Mouse (Mus musculus) lung, postnatal 10 days (tissue): ENCODE measurements around the gene Ctcfl.
"Not testable (repeated sequence)": the region's sequence is repeated elsewhere in the genome, so short reads cannot be mapped to it uniquely, and the experiment has no call there.

Source experiments
- DNase-seq: peaks from one replicate; pipeline ENCODE4 v3.0.0; 2021

The Ctcfl gene

DNA sequence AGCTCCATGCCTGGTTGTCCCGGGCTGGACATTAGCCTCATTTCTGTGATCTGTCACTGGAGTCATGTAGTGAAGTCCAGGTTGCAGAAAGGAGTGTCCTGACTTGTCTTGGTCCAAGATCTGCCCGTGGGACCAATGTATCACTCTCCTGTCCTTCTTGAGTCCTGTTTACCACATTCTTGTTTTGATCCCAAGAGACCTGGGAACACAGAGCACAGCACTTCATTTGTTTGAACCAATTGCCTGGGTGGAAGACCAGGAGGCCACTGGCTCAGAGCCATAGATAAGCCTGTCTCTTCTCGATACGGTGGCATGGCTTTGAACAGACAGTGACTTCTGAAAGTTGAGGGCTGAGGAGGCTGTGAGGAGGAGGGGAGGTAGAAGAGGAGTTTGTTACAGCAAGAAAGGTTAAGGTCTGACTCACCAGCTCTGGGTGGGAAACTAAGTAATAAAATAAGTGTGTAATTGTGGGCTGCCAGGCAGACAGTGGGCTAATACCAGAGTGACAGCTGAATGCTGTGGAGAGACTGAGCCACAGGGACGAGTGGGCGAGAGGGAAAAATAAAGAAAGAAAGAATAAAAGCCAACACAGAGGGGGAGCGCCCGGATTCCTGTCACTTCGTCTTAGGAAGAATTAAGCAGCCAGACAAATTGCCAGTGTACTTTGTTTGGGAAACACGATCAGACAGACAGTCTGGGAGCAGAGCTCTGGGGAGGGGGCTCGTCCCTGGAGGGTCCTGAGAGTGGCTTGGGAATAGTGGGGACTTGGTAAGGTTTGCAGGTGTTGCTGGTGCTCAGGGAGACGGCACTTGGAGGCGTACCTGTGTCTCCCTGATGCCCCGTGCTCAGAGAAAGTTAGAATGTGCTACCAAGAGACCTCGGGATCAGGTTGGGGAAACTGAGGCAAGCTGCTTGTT is 19.3 kb upstream of the Ctcfl start:
- no peak for DNase-seq

DNA sequence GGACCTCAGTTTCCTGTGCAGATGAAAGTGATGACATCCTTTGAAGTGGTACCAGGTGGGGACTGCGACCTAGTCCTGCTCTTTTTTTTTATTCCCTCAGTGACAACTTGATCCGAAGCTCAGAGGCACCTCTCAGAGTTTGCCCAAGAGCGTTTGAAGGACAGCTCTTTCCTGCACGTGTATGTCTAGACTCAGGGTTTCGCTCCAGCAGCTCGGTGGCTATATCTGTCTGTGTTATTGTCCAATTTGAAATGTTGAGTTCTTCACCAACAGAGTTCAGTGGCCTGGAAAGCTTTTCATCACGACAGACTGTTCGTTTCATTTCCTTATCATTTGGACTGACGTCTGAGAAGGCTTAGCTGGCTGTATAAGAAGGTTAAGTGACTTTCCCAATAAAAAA is 15.4 kb upstream of the Ctcfl start:
- DNase-seq = no peak

DNA sequence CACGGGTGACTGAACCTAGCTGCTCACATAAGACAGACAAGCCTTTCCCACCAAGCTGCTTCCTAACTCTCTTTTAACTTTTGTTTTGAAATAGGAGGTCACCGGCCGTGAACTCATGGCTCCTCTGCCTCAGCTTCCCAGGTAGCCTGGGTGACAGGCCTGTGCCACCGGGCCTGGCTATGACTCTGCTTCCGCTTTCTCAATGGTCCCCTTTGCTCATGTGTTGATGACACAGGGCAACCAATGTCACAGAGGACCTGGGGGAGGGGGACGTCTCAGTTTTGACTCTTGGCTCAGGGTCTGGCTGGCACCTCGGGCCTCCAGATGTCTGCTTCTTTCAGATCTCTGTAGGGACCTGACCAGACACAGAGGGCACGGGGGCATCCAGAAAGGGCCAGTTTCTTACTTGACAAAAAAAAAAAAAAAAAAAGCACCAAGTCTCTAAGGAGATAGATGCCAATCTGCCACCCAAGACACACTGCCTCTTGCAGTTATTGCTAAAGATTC is 13.5 kb upstream of the Ctcfl start:
- DNase-seq = no peak

DNA sequence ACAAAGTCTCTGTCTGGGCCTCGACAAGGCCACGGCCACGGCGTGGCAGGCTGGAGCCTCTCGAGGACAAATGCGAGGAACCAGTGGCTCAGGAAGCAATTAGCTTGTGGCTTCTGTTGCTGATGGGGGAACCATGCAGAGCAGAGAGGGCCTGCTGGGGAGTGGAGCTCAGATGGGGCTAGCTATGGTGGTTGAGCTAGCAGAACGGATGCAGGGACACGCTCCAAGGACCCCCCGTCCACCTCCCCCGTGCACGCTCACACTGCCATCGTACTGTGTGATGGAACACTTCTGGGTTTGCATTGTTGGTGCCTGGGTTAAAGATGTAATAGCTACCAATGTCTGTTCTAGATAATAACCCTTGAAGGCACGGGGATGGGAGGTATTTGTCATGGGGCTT is 12.9 kb upstream of the Ctcfl start:
- no peak for DNase-seq

DNA sequence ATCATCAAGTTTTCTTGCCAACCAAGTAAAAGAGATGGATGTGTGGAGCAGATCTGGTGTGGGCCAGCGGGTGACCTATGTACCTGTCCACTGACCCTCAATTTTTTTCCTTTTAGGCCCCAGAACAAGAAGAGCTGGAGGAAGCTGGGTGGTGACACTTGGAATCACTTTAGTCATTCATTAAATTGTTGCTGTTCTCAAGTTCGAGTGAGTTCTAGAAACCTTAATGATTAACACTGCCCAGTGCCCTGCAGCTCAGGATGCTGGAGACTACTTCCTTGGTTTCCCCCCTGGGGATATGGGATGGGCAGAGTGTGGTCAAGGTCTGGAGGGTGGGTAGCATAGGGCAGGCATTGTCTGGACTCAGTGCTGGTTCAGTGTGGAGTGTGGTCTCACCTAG is 9.8 kb upstream of the Ctcfl start:
- DNase-seq = no peak

DNA sequence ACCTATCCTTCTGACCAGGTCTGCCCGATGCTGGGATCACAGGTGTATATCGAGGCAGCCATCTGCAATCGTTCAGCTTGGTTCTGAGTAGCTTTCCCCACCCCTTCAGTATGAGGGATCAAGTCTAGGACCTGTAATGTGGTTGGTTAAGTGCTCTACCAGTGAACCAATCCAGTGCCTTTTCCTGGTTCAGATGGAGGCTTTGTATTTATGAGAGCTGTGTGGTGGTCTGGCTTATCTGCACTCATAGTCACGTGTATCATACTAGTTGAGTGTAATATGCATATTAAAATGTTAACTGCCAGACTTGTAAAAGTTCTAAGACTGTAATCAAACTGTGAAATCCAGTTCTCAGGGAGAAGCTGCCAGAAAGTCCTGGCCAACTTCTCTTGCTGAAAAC is 7.1 kb upstream of the Ctcfl start:
- no peak for DNase-seq

DNA sequence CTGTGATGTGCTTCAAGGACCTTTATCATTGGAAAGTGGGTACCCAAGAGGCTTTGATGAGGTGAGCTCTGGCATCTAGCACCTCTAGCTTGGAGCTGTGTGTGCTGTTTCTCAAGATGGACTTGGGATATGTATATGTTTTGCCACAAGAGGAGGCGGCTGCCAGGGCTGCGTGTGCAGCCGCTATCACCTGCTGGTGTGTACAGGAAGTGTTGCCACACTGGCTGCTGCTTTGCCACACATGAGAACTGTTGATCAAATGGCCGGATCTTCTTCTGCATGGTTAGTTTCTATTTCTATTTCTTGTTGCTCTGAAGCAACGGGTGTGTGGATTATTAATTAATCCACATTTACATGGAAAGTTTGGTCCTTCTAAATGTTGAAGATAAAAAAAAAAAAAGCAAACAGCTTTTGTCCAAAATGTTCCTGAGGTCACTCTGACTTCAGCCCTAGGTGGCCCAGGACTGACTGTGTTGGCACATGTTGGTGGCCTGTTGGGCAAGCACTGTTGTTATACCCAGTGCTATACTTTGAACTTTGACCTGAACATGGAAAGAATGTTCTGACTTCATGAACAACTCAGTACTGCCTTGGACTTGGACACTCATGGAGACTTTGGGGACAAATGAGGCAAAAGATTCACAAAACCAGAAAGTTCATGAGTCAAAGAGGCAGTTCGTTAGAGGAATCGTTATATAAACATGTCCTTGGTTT is 4.9 kb upstream of the Ctcfl start:
- no peak for DNase-seq

DNA sequence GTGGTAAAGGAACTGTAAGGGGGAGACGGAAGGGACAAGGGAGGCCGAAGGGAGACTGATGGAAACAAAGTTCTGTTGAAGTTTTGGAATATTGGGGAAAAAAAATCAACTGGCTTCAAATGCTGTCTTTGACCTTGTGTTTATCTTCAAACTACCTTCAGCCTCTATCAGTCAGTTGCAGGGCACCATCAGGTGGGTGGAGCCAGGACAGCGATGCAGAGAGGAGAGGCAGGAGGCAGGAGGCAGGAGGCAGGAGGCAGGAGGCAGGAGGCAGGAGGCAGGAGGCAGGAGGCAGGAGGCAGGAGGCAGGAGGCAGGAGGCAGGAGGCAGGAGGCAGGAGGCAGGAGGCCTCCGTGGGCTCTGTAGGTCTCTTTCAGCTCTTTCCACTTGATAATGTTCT is 792 bp upstream of the Ctcfl start:
- not testable (repeated sequence) for DNase-seq

DNA sequence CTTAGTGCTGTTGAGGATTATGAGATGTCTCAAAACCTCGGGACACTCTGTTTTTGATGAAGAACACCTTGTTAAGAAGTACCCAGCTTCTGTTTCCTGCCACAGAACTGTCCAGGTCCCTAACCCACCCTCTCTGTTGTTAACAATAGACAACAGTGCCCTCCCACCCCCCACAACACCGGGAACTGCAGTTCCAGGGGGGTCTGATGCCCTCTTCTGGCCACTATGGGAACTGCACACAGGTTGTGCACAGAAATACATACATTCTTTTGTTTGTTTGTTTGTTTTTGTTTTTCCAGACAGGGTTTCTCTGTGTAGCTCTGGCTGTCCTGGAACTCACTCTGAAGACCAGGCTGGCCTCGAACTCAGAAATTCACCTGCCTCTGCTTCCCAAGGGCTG is 5.5 kb downstream of the Ctcfl start:
- not testable (repeated sequence) for DNase-seq

DNA sequence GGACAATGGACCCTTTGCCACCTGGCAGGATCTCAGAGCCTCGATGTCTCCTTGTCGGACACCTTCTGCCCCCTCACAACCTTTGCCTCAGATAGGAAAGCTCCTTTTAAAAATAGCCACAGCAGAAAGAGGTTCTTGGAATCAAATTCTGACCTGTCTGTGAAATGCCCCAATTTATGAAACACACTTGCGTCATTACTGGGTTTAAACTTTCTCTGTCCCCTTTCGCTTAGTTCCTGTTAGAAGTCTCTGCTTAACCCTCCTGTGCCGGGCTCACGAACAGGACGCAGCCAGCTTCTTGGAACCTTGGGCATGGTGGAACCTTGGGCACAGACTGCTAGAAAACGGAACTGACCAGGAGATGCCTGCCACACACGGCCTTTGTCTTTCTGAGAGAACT is 8.8 kb downstream of the Ctcfl start:
- DNase-seq = no peak

DNA sequence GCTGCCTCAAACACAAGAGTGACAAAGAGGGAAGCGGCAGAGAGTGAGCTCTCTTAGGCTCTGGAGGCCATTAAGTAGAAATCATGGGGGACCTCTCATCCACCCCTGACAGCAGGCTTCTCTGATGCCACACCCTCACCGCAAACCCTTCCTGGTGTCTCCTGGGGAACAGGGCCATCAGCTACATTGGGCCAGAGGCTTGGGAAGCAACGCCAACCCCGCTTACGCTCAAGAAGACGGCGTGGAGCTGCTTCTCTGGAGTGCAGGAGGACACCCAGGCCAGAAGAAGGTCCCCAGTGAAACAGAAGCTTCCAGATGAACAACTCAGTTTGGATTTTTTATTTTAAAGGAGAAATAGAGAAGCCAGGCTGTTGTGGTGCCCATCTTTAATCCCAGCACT is 9.8 kb downstream of the Ctcfl start:
- no peak for DNase-seq

DNA sequence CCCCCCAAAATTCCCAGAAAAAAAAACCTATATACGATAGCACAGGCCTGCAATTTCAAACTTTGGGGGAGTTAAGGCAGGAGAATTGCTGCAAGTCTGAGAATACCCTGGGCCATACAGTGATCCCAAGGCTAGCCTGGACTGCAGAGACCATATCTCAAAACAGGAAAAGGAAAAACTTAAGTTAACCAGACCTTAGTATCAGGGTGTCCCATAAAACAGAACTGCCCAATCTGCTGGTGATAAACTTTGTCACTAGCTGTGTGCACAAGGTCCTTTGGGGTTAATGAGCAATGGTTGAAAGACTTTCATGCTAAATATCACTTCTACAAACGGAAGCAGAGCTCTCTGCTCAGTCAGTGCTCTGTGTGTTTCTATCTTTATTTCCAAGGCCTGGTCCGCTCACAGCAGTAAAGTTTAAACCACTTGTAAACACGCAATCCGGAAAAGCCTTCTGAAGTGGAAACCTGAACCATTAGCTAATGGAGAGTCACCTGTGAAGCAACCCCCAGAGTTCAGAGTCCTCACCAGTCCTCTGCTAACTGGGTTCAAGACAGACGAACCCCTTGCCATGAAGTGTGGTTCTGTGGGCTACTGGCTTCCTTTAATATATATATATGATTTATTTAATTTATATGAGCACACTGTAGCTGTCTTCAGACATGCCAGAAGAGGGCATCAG is 10.7 kb downstream of the Ctcfl start:
- DNase-seq = no peak

DNA sequence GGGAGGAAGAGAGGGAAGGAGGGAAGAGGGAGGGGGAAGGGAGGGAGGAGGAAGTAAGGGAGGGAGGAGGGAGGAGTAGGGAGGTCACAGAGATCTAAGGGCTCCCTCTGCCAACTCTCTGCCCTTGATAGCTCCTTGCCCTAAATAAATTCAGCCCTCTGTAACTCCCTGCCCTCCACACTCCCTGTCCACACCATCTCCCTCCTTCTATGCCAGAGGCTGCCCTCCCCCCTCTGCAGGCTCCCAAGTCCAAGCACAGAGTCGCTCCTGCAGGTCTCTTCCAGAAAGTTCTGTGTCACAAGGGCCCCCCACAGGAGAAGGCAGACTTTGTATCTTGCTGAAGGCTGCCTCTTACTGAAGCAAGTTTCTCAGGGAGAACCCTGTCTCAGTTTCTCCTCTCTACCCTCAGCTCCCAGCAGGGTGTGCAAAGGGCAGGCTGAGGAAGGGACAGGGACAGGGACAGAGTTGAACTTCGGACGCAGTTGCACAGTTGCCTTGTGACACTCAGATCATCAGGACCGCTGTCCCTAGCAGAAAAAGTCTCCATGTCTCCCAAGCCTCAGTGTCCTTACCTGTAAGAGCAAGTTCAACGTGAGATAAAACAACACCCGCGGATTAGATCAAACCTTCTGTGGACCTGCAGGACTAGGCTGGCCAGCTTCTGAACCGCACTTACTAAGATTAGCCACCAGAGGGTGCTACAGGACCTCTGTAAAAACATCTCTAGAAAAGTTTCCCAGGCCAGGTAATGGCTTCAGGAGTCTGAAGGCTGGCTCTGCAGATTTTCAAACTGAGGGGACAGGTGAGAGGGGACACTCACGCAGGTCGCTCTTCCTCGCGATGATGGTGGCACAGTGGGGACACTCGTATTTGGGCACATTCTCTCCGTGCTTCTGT is 12.2 kb downstream of the Ctcfl start:
- peak; percentile 71 for DNase-seq

DNA sequence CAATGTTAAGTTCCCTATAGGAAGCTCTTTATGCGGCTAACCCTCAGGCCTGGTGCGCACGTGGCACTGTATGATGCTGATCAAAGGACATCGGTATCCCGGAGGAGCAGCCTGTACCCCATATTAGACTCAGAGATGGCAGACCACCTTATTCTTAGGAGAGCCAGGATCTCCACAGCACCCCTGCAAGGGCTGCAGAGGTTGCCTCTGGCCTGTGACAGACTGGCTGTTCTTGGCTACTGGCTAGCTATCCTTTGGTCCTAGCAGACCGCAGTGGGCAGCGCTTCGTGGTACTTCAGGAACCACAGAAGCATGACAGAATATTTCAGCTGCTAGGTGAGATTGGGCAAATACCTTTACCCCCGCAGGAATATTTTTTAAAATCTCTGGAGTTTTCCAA is 12.9 kb downstream of the Ctcfl start:
- DNase-seq = no peak

DNA sequence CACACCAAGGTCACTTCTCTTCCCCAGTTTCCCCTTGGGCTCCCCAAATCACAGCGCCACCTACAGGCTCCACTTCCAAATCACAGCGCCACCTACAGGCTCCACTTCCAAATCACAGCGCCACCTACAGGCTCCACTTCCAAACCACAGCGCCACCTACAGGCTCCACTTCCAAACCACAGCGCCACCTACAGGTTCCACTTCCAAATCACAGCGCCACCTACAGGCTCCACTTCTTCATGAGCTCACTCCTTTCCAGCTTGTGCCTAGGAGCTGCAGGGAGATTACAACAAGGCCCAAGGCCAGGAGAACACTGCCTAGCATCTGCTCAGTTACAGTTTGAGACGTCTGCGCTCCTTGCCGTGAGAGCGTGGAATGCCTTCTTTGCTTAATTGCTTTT is 22.0 kb downstream of the Ctcfl start:
- peak; percentile 51 for DNase-seq

DNA sequence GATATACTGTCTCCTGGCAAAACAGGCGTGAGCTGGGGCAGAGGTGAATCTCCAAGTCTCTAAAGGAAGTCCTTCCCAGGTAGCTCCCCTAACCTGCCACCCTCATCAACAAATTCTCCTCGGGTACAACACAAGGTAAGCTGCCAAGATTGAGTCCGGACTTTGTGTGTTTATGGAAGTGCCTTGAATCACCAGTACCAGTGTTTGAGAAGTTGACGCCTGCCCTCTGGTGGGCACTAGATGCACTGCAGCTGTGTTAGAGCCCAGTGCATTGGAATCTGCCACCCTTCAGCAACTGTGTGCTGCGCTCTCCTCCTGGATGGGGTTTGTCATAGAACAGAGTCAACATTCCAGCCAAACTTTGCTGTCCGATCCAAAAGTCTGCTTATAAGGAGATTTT is 29.9 kb downstream of the Ctcfl start:
- DNase-seq = peak; percentile 89

DNA sequence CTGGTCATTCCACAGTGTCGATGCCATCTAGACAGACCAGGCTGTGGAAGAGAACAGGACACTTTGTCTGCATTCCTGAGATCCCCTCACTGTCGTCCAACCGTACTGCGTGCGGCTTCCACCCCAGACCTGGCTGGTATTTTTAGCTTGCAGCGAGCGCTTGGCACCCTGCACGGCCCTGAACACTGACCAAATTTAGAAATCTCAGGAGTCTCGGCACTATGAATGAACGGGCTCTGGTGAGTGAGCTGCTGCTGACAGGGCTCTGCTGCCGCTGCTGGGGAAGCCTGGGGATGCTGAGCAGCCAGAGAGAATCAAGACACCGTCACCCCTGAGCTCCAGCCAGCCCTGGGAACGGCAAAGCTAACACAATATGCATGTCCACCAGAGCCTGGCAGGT is 31.9 kb downstream of the Ctcfl start:
- DNase-seq = peak; percentile 33

DNA sequence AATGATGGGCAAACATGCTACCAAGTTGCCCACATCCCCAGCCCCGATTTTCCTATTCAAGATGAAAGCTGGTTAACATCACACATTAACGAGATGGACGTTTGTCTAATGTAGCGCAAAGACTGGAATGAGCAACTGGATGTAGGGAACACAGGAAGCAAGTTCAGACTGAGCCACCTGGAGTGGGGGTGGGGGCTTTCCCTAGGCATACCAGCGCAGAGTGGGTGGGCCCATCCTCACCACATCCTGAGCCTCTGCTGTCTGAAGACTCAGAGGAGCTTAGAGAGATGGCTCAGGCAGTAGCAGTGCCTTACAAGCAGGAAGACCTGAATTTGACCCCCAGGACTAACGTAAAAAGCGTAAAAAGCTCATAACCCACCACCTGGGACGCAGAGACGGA is 33.6 kb downstream of the Ctcfl start:
- no peak for DNase-seq

DNA sequence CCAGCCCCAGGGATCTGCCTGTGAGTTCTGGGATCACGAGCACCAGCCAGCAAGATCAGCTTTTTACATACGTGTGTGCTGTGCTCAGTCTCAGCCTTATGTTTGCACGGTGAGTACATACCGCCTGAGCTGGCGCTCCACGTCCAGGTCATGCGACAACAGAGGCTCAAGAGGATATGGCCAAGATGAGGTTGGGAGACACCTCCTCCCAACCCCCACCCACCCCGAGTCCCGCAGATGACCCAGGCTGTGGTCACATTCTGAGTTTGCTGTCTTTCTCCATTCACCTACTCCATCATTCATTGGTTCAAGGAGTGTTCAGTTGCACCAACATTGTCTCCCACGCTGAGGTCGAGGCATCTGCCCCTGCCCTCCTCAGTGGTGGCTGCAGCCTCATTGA is 34.5 kb downstream of the Ctcfl start:
- DNase-seq = no peak

DNA sequence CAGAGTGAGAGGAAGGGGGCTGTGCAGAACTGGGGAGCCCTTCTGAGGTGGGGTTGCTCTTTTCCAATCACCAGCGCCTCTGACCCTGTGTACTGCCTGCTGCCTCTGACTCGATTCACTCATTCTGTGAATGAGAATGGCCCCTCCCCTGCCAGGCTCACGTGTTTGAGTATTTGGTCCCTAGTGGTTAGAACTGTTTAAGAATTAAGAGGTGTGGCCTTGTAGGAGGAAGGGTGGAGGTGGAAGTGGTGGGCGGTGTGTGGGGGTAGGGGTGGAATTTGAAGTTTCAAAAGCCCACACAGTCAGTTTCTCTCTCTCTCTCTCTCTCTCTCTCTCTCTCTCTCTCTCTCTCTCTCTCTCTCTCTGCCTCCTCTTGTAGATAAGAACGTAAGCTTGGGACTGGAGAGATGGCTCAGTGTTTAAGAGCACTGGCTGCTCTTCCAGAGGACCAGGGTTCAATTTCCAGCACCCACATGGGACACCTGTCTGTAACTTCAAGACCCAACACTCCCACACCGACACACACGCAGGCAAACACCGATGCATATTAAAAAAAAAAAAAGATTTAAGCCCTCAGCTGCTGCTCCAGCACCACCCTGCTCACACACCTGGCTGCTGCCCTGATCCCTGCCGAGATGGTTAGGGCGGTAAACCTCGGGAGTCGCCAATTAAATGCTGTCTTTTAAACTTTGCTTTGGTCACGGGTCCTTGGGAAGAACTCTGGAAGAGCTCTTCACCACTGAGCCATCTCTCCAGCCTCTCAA is 35.4 kb downstream of the Ctcfl start:
- DNase-seq = peak; percentile 73

DNA sequence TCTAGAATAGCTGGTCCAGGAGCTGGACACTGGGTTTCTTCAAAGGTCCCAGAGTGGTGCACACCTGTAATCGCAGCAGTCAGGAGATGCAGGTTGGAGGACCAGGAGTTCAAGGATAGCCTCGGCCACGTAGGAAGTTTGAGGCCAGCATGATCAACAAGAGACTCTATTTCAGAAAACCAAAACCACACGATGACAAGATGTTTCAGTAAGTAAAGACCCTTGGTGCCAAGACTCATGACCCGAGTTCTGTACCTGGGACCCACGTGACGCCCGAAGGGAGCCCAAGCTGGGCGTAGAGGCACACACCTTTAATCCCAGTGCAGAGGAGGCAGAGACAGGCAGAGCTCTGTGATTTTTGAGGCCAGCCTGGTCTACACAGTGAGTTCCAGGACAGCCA is 36.2 kb downstream of the Ctcfl start:
- no peak for DNase-seq

DNA sequence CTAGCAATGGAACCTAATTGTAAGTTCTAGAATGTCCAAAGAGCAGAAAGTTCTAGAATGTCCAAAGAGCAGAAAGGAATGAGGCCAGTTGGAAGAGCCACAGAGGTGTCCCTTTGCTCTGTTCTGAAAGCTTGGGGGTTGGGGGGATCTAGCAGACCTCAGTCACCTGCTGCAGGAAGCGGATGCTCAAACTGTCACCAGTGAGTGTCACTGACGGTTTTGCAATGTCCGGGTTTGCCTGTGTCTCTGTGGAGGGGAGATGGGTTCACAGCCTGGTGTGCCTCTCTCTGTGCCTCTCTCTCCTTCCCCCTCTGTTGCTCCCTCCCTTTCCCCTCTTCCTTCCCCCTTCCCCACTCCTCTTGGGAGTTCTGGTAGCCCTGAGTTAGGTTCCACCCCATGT is 36.6 kb downstream of the Ctcfl start:
- DNase-seq = no peak
